Mouse (Mus musculus) thymus, adult 2 months (tissue): ENCODE results near the gene Camk2b.

Experiments
- CTCF ChIP-seq: fragments of 200-500 bp; IDR thresholded peaks from 2 replicates; pipeline ENCODE4 v1.5.1; 2012; ENCODE audit warnings: mild to moderate bottlenecking, control low read depth, low read length, moderate library complexity, borderline replicate concordance; ENCODE audit not compliant: control insufficient read depth, poor library complexity, insufficient read depth; ENCODE audit errors: extremely low read depth
- POLR2A ChIP-seq: fragments of 200-500 bp; IDR thresholded peaks from 2 replicates; pipeline ENCODE4 v1.6.1; 2012; ENCODE audit warnings: mild to moderate bottlenecking, low read length, control low read depth, moderate library complexity; ENCODE audit not compliant: control insufficient read depth, poor library complexity, insufficient read depth; ENCODE audit errors: extremely low read depth

GRCm38 (mm10) chr11:6037198-6037597 lies 29.0 kb downstream of the Camk2b start:
- TF ChIP-seq POLR2A: no peak
- TF ChIP-seq CTCF: no peak
